Mouse (Mus musculus) brain, embryonic 14.5 days (tissue): ENCODE results near the gene Ap4m1.

Experiments
- CTCF ChIP-seq: fragments of 200-500 bp; IDR thresholded peaks from 2 replicates; pipeline ENCODE4 v1.5.1; 2012; ENCODE audit warnings: inconsistent platforms, mild to moderate bottlenecking, moderate library complexity, borderline replicate concordance; ENCODE audit not compliant: insufficient read depth, insufficient read length; ENCODE audit errors: extremely low read depth
- POLR2A ChIP-seq: fragments of 200-500 bp; IDR thresholded peaks from 2 replicates; pipeline ENCODE4 v1.6.1; 2012; ENCODE audit warnings: mild to moderate bottlenecking, inconsistent platforms, borderline replicate concordance; ENCODE audit not compliant: poor library complexity, insufficient read depth, insufficient read length, severe bottlenecking; ENCODE audit errors: extremely low read depth

GRCm38 (mm10) chr5:138222111-138222510 lies 50.3 kb downstream of the Ap4m1 start:
- no peak for TF ChIP-seq POLR2A
- TF ChIP-seq CTCF, result peak; percentile 85
